Mouse (Mus musculus) megakaryocyte, embryonic 14.5 days (primary cell): ENCODE measurements around the gene Gm48551.

ENCODE experiments used
- FLI1 ChIP-seq: IDR thresholded peaks from 2 replicates; pipeline ENCODE4 v1.6.1; 2012; ENCODE audit warnings: low read length, inconsistent platforms, mixed read lengths
- GATA1 ChIP-seq: IDR thresholded peaks from 3 replicates; pipeline ENCODE4 v1.6.1; 2012; ENCODE audit warnings: mixed read lengths, low read length, inconsistent platforms, borderline replicate concordance

DNA sequence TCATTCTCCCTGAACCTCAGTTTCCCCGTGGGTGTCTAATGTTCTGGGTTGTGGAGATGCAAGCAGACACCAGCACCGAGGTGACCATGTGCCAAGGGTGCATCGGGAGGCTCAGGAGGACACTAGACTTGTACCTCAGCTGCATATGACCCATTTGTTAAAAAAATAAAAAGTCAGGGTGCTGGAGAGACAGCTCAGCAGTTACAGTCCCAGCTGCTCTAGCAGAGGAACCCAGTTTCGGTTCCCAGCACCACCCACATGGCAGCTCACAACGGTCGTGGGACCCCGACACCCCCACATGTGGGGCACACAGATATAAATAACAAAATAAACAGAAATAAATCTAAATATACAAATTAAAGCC is 44.2 kb downstream of the Gm48551 start:
- TF ChIP-seq GATA1 (no peak), FLI1 (no peak)
